Mouse (Mus musculus): ENCODE results near the gene Vmn1r197. TPM values are rescaled to one million over a fixed set of nuclear protein-coding genes. Genes with fewer than 3 reads are reported as not detected.
A peak's percentile ranks its signal among the peaks of the same experiment; 100 is the strongest.
"Not testable (repeated sequence)": the region's sequence is repeated elsewhere in the genome, so short reads cannot be mapped to it uniquely, and the experiment has no call there.

The Vmn1r197 gene
- polyA plus RNA-seq (2015; fragmentation: Nextera tagmentation; extraction: Ambion mirVana): not detected in 2 replicates

DNA sequence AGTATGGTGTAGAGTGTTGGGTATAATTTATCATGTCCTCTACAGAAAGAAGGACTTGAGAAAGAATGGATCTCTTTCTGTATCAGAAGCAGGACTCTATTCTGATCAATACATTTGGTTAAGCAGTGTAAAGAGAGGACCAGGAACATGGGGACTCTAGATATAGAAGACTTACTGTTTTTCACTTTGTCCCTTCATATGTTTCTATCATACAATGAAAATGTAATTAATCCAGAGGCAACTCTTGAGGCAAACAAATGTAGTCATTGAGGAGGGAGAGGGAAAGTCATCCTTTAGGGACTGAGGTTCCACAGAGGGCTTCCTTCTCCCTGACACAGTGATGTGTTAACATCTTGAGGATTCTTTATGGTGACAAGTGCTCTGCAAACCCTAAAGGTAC, at the start of gene Vmn1r197:
Gene Vmn1r197 (plus strand): TSS at position 301 of the 400 bp plus-strand sequence.
- Histone ChIP-seq H3K4me2 (no peak within 1 kb of the TSS), H3K27me3 (no peaks in the 10 kb centered on the region), H3K9me3 (replicated peaks) (no peaks in the 10 kb centered on the region), H3K4me1 (replicated peaks) (no peaks in the 10 kb centered on the region), H3K9ac (no peak within 1 kb of the TSS), H3K36me3 (no peaks in the 10 kb centered on the region), H3K27ac (no peak within 1 kb of the TSS), H3K4me3 (no peak within 1 kb of the TSS)
- ATAC-seq (replicated peaks; ENCODE audit: insufficient number of reproducible peaks, insufficient read depth, low FRiP score, low read depth): no peak

DNA sequence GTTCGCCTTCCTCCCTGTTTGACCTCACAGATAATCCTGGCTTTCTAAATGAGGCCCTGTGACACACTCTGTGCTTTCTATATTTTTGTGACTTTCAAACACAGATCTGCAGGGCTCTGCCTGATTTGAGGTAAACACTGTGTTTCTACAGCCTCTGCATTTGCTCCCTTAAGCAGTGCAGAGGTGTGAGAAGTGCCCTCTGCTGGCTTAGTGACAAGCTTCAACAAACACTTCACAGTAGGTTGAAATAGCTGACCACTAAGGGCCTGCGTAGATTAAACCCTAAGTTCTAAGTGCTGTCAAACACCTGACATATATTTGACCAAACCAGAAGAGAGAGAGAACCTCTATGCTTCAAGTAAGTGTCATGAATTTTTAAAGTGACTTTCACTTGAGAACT, 39.8 kb upstream of the Vmn1r197 start:
- 58% methylated on average over 2 of the region's 2 CpGs for WGBS
- H3K27ac ChIP-seq: no peak overlapping the region
- H3K27me3 ChIP-seq: no peaks in the 10 kb centered on the region
- no peaks in the 10 kb centered on the region for H3K9me3 ChIP-seq (replicated peaks)
- H3K4me1 ChIP-seq (replicated peaks): no peaks in the 10 kb centered on the region
- no peak overlapping the region for H3K9ac ChIP-seq
- no peaks in the 10 kb centered on the region for H3K36me3 ChIP-seq
- no peak overlapping the region for H3K4me3 ChIP-seq
- ATAC-seq (replicated peaks; ENCODE audit: insufficient number of reproducible peaks, insufficient read depth, low FRiP score, low read depth): no peak
- H3K4me2 ChIP-seq: no peak overlapping the region

DNA sequence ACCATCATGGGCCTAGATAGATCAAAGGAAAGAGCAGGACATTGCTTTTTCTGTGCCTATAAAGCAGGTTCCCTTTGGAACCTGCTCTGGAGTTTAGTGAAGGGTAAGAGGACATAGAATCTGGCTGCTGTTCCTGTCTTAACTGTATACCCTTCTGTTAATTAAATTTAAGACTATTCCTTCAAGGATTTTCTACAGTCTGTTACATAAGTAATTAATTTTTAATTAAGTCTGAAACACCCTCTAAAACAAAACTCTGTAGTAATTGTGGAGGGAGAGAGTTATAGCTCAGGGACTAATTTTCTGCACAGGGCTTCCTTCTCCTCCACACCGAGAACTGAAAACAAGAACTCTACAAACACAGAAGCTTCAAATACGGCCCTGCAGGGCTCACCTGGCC, 34.8 kb upstream of the Vmn1r197 start, which contains the start of gene Vmn1r196:
Gene Vmn1r196 (plus strand): TSS at position 301 of the 400 bp plus-strand sequence.
- Histone ChIP-seq H3K9ac (no peak within 1 kb of the TSS), H3K27ac (no peak within 1 kb of the TSS), H3K4me3 (no peak within 1 kb of the TSS), H3K9me3 (replicated peaks) (no peaks in the 10 kb centered on the region), H3K36me3 (no peaks in the 10 kb centered on the region), H3K4me2 (no peak within 1 kb of the TSS), H3K27me3 (no peaks in the 10 kb centered on the region), H3K4me1 (replicated peaks) (no peaks in the 10 kb centered on the region)
- 69% methylated on average over 2 of the region's 2 CpGs for WGBS
- ATAC-seq (replicated peaks; ENCODE audit: insufficient number of reproducible peaks, insufficient read depth, low FRiP score, low read depth): no peak

DNA sequence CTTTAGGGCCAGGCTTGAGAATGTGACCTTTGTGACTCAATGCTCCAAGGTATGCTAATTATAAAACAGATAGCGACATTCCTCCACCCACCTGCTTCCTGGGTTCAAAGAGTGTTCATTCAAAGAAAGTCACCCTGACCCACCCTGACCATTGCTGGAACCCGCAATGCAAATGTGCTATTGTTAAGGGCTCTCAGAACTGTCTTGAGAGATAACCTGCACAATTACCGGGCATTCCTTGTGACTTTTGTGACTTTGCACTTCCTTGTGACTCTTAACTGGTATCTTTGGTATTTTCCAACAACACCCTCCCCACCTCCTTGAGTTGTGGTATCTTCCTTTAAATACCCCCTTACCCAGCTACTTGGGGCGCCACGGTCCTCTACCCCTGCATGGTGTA, 16.3 kb upstream of the Vmn1r197 start:
- H3K9me3 ChIP-seq (replicated peaks); H3K27me3 ChIP-seq; H3K4me3 ChIP-seq; H3K27ac ChIP-seq; ATAC-seq (replicated peaks; ENCODE audit: insufficient number of reproducible peaks, insufficient read depth, low FRiP score, low read depth); H3K9ac ChIP-seq; H3K4me1 ChIP-seq (replicated peaks); H3K36me3 ChIP-seq; H3K4me2 ChIP-seq: not testable (repeated sequence)
- WGBS: 78% methylated on average over 5 of the region's 5 CpGs

DNA sequence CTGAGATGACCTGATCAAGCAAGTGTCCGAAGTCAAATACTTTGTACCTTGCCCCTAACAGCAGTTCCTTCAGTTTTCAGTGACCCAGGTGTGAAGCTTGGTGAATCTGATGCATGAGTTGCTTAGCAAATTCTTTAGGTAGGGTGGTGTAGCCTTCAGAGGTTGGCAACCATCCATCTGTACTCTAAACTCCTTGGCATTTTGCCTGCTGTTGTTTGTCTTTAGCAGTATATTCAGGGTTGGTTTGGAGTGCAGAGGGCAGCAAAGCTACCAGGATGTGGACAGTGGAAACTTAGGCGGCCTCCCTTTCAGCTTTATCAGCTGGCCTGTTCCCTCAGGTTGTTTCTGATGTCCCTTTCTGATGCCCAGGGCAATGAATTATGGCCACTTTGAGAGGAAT, 9.0 kb upstream of the Vmn1r197 start:
- Histone ChIP-seq H3K4me3 (no peak overlapping the region), H3K9ac (no peak overlapping the region), H3K36me3 (no peaks in the 10 kb centered on the region), H3K27ac (no peak overlapping the region), H3K27me3 (no peaks in the 10 kb centered on the region), H3K4me2 (no peak overlapping the region), H3K4me1 (replicated peaks) (no peaks in the 10 kb centered on the region), H3K9me3 (replicated peaks) (no peaks in the 10 kb centered on the region)
- ATAC-seq (replicated peaks; ENCODE audit: insufficient number of reproducible peaks, insufficient read depth, low FRiP score, low read depth): no peak
- WGBS: 73% methylated on average over 2 of the region's 2 CpGs

DNA sequence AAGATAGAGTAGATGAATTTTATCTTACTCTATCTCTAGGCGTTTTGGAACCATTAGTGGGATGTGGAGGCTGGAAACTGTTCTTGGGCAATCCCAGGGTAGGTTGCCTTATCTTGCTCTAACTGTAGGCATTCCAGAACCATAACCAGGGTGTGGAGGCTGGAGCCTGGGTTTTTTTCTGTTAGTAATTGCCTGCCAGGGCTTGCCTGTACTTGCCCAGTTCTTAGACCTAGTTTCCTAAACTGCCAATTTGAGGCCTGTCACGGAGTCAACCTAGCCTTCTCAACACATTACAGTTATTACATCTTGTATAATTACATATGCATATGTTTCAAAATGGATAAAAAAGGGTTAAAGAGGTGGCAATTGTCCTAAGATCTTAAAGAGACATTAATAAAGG, 7.0 kb upstream of the Vmn1r197 start:
- Histone ChIP-seq H3K4me3 (no peak overlapping the region), H3K9ac (no peak overlapping the region), H3K27ac (no peak overlapping the region), H3K4me1 (replicated peaks) (no peaks in the 10 kb centered on the region), H3K27me3 (no peaks in the 10 kb centered on the region), H3K36me3 (no peaks in the 10 kb centered on the region), H3K4me2 (no peak overlapping the region), H3K9me3 (replicated peaks) (no peaks in the 10 kb centered on the region)
- no peak for ATAC-seq (replicated peaks; ENCODE audit: insufficient number of reproducible peaks, insufficient read depth, low FRiP score, low read depth)
- WGBS: 78% methylated on average over 2 of the region's 2 CpGs

DNA sequence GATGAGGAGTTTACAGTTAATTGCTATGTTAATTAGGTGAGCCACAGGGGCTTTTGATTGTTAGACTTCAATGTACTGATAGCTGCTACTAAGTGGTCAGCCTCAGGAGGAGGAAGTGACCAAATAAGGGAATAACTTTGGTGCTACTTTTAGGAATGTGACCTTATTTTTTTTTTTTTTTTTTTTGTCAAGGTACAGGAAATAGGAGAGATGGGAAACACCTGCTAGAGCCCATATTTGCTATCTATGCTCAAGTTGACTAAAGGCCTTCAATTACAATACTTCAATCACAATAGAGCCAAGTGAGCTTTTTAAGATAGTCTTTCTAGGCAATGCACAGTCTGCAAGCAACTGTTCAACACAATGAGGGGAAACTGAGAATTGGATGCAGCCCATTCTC, 4.3 kb upstream of the Vmn1r197 start:
- no peaks in the 10 kb centered on the region for H3K27me3 ChIP-seq
- no peak overlapping the region for H3K9ac ChIP-seq
- H3K27ac ChIP-seq: no peak overlapping the region
- no peaks in the 10 kb centered on the region for H3K4me1 ChIP-seq (replicated peaks)
- no peak overlapping the region for H3K4me3 ChIP-seq
- H3K36me3 ChIP-seq: no peaks in the 10 kb centered on the region
- H3K9me3 ChIP-seq (replicated peaks): no peaks in the 10 kb centered on the region
- no peak overlapping the region for H3K4me2 ChIP-seq
- ATAC-seq (replicated peaks; ENCODE audit: insufficient number of reproducible peaks, insufficient read depth, low FRiP score, low read depth): no peak

DNA sequence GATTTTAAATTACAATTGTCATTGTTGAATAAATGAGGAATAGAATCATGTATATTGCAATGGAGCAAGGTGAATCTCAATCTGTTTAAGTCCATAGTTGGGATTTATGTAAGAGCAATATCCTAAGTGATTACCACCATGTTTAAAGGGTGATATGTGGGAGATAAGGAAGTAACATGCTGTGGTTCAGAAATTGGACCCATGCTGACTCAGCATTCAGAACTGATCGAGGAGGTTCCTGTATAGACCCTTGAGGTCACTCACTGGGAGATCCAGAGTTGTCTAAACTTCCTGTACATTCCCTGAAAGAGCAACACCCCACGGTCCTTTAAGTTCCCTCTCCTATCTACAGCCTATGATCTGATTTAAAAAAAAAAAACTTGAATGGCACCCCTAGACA, 8.9 kb downstream of the Vmn1r197 start:
- 56% methylated on average over 2 of the region's 2 CpGs for WGBS
- Histone ChIP-seq H3K27me3 (no peaks in the 10 kb centered on the region), H3K4me2 (no peak overlapping the region), H3K4me3 (no peak overlapping the region), H3K27ac (no peak overlapping the region), H3K9ac (no peak overlapping the region), H3K9me3 (replicated peaks) (no peaks in the 10 kb centered on the region), H3K36me3 (no peaks in the 10 kb centered on the region), H3K4me1 (replicated peaks) (no peaks in the 10 kb centered on the region)
- ATAC-seq (replicated peaks; ENCODE audit: insufficient number of reproducible peaks, insufficient read depth, low FRiP score, low read depth): no peak

DNA sequence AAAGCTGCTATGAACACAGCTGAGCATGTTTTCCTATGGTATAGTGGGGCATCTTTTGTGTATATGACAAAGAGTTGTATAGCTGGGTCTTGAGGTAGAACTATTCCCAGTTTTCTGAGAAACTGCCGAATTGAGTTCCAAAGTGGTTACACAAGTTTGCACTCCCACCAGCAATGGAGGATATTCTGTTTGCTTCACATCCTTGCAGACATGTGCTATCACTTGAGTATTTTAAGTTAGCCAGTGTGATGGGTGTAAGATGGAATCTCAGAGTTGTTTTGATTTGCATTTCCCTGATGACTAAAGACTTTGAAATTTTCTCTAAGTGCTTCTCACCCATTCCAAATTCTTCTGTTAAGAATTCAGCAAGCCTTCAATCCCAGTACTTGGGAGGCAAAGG, 11.2 kb downstream of the Vmn1r197 start:
- H3K9me3 ChIP-seq (replicated peaks): no peaks in the 10 kb centered on the region
- no peak overlapping the region for H3K4me3 ChIP-seq
- ATAC-seq (replicated peaks; ENCODE audit: insufficient number of reproducible peaks, insufficient read depth, low FRiP score, low read depth): no peak
- H3K4me2 ChIP-seq: no peak overlapping the region
- H3K9ac ChIP-seq: no peak overlapping the region
- no peaks in the 10 kb centered on the region for H3K36me3 ChIP-seq
- H3K27me3 ChIP-seq: no peaks in the 10 kb centered on the region
- H3K4me1 ChIP-seq (replicated peaks): no peaks in the 10 kb centered on the region
- no peak overlapping the region for H3K27ac ChIP-seq
- 82% methylated on average over 1 of the region's 1 CpGs for WGBS

DNA sequence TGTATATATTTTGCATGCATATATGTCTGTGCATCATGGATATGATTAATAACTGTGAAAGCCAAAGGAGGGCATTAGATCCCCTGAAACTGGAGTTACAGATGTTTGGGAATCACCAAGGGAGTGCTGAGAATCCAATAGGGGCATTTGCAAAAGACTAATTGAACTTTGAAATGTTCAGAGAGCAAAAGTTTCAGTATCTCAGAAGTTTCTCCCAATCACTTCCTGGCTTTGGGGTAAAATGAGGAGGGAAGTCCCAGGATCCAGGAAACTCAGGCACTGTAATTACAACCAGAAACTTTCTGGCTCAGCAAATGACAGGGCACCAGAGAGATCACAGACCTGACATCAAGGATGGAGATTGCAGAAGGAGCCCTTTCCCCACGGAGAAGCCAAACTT, 25.7 kb downstream of the Vmn1r197 start, which contains the start of gene Vmn1r198:
Gene Vmn1r198 (plus strand): TSS at position 301 of the 400 bp plus-strand sequence.
- H3K27me3 ChIP-seq: no peaks in the 10 kb centered on the region
- no peak within 1 kb of the TSS for H3K4me3 ChIP-seq
- H3K9ac ChIP-seq: no peak within 1 kb of the TSS
- H3K9me3 ChIP-seq (replicated peaks): no peaks in the 10 kb centered on the region
- WGBS: 7% methylated on average over 1 of the region's 1 CpGs
- H3K4me2 ChIP-seq: no peak within 1 kb of the TSS
- no peaks in the 10 kb centered on the region for H3K36me3 ChIP-seq
- H3K27ac ChIP-seq: no peak within 1 kb of the TSS
- no peaks in the 10 kb centered on the region for H3K4me1 ChIP-seq (replicated peaks)
- no peak for ATAC-seq (replicated peaks; ENCODE audit: insufficient number of reproducible peaks, insufficient read depth, low FRiP score, low read depth)

DNA sequence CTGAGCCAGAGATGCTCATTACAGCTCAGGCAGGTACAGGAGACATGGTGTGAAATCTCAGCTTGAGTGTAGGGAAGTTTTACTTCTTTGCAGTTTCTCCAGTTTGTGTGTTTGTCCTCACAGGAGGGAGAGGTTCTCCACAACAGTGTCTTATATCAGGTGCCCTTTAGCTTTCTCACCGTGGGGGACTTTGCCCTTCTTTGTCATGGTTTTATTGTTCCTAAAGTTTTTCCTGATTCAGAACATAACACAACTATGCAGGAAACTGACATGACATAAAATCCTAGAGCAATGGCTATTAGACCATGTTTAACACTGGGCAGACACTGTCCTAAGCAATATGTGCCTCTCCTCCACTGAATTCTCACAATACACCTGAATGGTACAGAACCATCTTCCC, 26.4 kb downstream of the Vmn1r197 start:
- ATAC-seq (replicated peaks; ENCODE audit: insufficient number of reproducible peaks, insufficient read depth, low FRiP score, low read depth): no peak
- H3K4me3 ChIP-seq: no peak overlapping the region
- no peak overlapping the region for H3K27ac ChIP-seq
- no peaks in the 10 kb centered on the region for H3K27me3 ChIP-seq
- H3K4me2 ChIP-seq: no peak overlapping the region
- no peaks in the 10 kb centered on the region for H3K9me3 ChIP-seq (replicated peaks)
- H3K36me3 ChIP-seq: no peaks in the 10 kb centered on the region
- no peaks in the 10 kb centered on the region for H3K4me1 ChIP-seq (replicated peaks)
- 71% methylated on average over 1 of the region's 1 CpGs for WGBS
- H3K9ac ChIP-seq: no peak overlapping the region

DNA sequence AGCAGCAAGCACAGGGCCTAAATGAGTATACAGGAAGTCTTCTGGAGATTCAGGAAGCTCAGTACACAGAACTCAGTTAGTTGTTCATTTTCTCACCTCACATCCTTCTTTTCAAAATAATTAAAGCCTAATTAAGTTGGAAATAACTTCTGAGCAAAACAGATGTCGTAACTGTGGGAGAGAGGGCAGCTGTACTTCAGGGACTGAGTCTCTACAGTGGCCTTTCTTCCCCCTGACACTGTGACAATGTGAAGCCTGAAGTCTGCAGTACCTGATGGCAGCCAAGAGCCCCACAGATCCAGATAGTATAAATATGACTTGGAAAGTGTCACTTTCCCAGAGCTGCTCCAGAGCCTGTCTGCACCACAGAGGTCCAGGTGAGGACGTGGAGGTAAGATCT, 55.1 kb downstream of the Vmn1r197 start, which contains the start of gene Vmn1r199:
Gene Vmn1r199 (plus strand): TSS at position 301 of the 400 bp plus-strand sequence.
- Histone ChIP-seq H3K4me1 (replicated peaks) (peaks cover 4% of the 10 kb centered on the region; the same call in 1 of the 2 replicates), H3K27me3 (no peaks in the 10 kb centered on the region), H3K9me3 (replicated peaks) (no peaks in the 10 kb centered on the region), H3K4me3 (no peak within 1 kb of the TSS), H3K4me2 (no peak within 1 kb of the TSS), H3K36me3 (no peaks in the 10 kb centered on the region), H3K9ac (no peak within 1 kb of the TSS), H3K27ac (peak within 1 kb of the TSS; percentile 33; the same call in 1 of the 2 replicates)
- 70% methylated on average over 2 of the region's 2 CpGs for WGBS
- ATAC-seq (replicated peaks; ENCODE audit: insufficient number of reproducible peaks, insufficient read depth, low FRiP score, low read depth): no peak
